Mouse (Mus musculus) 3134 (cell line): ENCODE measurements around the gene Cluap1.

Source experiments
- DNase-seq: peaks from one replicate; pipeline ENCODE4 v3.0.0-alpha.2; 2011; ENCODE audit warnings: low spot score; ENCODE audit not compliant: insufficient read length; ENCODE audit errors: extremely low read depth

Cluap1 gene

DNA sequence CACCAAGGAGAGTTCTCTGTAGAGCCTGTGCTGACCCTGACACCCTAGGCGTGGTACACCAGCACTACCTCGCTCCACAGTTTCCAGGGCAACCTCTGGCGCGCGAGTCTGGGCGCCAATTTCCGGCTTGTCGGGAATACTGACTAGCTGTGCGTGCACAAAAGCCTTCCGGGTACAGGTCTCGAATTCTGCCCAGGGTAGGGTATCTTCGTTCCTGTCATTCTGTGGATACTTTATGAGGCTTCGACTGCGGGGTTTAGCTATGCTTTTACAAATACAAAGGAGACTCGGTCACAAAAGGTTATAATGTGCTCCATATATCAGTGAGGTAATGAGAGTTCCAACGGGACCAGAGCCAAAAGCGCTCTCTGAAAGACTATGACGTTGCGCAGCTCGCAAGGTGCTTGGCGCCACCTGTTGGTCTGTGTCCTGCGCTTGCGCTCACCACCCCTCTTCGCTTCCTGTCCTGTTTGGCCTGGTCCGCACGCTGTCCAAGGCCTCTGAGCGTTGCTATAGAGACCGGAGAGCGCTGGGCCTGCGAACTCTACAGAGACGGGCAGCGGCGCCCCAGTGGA, at the start of gene Cluap1, which contains the start of gene 1700037C18Rik:
TSS of gene Cluap1 (plus strand) at position 265 of the 575 bp plus-strand sequence.
TSS of gene 1700037C18Rik (minus strand) at position 153 of the 575 bp plus-strand sequence.
- peak; percentile 89 for DNase-seq

DNA sequence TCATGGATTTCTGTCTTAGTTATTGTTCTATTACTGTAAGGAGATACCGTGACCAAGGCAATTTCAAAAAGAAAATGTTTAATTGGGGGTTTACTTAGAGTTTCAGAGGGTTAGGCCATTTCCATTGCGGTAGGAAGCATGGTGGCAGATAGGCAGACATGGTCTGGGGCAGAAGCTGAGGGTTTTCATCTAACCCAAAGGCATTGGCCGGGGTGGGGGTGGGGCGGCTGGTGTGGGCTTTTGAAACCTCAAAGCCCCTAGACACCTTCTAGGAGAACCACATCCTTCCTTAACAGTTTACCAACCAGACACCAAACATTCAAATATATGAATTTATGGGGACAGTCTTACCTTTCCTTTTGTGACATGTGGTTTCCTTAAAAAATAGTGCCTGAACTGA, 49.3 kb upstream of the Cluap1 start:
- DNase-seq, result no peak

DNA sequence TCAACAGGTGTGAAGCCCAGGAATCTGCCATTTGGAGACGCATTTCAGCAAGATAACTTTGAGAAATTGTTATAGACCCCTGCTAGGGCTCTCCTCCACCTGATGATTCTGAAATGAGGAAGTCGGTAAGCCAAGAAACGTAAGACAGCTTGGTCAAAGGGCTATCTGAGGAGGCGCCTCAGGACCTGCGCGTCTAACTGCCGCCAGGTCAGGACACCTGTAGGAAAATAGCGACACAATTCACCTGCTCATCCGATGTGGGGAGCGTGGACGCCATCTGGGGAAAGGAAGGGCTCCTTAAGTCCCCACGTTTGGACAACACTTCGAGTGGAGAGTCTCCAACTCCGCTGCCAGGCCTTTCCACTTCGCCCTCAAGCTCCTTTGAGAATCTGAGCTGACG, 36.8 kb upstream of the Cluap1 start:
- DNase-seq, result no peak

DNA sequence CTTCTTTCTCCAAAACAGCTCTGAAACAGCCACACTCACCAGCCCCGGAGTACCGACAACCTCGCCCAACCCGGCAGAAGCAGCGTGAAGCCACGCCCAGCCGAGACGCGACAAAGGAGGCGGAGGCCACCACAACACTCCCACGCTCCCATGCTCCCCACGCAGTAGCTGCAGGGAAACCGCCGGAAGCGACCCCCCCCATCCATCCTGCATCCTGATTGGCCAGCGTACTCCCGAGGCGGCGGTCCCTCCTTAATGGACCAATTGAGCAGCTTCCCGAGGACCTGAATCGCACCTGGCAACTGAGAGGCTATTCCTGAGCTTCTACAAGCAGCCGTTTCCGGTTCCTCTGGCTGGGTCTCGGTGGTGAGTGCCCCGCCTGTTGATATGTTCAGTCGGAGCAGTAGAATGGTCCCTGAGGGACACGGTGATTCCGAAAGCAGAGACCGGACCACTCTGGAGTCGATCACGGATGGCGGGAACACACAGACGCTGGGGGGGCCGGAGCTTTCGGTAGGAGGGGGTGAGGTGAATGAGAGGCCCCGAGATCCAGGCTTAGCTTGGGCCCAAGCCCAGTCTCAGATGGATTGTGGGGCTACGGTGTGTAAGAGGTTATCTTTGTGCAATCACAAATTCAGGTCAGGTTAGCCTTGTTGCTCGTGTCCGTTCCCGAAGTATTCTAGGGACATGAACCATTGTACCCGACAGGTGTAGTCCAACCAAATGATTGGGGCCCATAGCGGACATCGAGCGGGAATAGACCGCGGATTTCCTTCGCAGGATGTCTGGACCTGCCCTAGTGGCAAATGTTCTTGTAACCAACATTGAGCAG, 36.2 kb upstream of the Cluap1 start, which contains the start of gene Naa60:
TSS of gene Naa60 (plus strand) at position 160 of the 832 bp plus-strand sequence.
- peak; percentile 18 for DNase-seq

DNA sequence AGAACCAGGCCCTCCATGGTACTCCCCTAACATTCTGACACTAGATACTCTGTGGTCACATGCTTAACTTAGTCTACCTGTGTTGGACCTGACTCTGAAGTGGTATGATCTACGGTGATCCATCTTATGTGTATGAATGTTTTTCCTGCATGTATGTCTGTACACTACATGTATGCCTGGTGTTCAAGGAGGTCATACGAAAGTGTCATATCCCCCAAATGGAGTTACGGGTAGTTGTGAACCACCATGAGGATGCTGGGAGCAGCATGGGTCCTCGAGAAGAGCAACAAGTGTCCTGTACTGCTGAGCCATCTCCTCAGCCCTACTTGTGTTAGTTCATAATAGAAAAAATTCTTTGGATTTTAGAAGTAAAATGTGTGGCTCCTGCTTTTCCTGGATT, 32.3 kb upstream of the Cluap1 start:
- no peak for DNase-seq

DNA sequence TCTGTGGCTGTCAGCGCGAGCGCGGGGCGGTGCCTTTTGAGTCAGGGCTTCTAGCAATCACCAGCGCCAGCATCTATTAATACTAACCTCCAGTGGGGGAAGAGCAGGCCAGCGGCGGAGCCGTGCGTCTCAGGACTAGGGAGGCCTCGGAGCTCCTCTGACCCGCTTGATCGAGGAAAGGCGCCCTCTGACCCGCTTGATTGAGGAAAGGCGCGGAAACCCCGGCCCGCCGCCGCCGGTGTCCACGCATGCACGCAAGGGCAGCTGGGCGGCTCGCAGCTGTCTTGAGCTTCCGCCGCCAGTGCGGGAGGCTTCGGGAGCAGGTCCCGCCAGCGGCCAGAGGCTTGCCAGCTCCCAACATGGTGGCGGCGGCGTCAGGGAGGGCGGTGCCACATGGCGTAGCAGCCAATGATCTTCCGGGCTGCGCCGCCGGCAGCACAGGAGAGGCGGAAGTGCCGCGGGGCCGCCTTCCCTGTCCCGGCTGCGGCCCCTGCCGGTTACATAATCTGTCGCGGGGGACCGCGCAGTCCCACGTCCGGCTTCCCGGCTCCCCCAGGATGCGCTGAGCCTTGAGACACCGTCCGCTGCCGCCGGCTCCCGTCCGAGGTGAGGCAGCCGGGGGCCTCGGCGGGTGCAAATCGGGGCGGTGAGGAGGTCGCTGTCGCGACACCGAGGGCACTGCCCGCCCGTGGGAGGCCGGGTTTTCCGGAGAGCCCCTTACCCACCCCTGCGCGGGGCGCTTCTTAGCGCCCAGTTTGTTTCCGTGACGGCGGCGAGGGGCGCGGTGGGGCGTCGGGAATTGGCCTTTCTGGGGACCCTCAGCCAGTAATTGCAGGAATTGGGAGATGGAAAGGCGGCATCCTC, 24.2 kb upstream of the Cluap1 start, which contains the start of the genes Zfp597 and Gm20695:
TSS of gene Zfp597 (minus strand) at position 361 of the 864 bp plus-strand sequence.
TSS of gene Gm20695 (plus strand) at position 448 of the 864 bp plus-strand sequence.
- DNase-seq, result peak; percentile 98

DNA sequence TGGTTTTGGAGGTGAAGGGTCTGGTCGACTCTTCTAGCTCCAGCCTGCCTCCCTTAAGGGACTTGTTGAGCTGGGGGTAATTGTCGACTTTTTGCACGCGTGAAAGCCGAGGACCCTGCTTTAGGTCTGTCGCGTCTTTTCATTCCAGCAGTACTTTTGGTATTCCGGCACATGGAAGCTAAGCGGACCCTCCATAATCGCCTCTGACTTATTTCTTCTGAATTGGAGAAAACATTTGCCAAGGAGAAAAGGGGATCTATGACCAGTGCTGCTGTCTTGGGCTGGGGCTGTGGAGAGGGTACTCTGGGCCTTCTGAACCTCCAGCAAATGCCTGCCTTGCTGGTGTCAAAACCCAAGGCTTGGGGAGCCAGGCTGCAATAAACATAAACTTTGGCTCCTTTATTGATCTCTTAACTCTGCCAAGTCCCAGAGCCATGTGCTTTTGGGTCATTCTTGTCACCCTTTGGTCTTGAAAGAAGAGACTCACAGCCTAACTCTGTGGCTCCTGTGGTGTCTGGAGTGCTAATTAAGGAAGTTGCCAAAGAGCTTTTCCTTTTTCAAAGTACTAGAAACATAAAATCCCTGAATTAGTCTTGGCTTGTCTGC, 23.4 kb upstream of the Cluap1 start:
- no peak for DNase-seq

DNA sequence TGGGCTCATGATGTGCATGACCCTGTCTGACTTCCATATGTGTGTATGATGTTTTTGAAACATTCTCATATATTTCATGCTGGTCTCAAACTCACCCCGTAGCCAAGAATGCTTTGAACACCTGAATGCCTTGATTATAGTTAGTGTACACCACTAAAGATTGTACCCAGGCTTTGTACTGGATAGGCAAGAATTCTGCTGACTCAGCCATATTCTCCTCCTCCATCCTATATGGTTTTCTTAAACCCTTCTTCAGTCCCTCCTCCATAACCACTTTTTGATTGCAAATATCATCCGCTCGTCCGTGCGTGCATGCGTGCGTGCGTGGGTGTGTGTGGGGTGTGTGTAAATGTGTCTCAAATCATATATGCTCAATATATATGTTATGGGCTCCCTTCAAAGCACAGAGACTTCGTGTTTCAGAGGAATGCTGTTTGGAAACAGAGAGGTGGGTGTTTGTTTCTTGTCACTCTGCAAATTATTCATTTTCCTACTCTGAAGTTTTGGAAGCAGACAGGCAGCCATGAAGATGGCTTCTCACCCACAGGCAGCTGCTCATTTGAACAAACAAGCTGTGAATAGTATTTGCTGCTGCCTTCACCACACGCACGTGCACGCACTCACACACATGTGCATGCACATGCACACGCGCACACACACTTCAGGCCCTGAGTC, 16.8 kb upstream of the Cluap1 start:
- DNase-seq, result no peak

DNA sequence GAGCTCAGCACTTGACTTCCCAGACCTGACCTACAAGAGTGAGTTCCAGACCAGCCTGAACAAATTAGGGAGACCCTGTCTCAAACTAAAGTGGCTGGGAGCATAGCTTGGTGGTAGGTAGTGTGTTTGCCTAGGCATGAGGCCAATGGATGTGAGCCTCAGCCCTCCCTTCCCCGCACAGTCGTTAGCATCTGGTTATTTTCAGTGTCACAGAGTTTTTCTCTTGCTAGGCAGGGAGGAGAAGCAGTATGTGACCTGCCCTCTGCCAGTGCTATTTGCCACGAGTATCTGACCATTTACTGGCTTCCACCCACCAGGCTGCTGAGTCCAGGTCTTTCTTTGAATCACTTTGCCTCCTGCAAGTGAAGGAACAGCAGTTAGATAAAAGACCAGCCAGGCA, 14.9 kb upstream of the Cluap1 start:
- no peak for DNase-seq

DNA sequence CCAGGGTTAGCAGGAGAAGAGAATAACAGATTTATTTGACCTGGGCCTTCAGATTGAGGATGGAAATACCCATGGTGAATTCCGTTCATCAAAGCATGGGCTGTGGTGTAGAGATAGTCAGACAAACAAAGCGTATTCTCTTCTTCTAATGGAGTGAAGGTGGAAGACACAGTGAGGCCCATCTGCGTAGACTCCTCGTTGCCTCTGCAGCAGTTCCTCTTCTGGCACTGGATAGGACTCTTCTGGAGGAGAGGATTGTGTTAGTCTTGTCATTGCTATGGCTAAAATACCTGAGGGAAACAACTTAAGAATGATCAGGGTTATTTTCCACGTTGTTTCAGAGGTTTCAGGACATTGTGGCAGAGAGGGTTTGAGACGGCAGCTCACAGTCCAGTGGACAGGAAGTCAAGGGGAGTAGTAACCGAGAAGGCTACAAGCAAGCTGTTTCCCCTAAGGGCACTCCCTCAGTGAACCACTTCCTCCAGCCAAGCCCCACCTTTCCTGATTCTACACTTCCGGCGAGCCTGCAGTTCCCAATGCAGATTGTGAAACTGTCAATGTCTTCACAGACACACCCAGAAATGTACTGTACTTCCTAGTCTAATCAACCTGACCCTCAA, 13.3 kb upstream of the Cluap1 start:
- no peak for DNase-seq

DNA sequence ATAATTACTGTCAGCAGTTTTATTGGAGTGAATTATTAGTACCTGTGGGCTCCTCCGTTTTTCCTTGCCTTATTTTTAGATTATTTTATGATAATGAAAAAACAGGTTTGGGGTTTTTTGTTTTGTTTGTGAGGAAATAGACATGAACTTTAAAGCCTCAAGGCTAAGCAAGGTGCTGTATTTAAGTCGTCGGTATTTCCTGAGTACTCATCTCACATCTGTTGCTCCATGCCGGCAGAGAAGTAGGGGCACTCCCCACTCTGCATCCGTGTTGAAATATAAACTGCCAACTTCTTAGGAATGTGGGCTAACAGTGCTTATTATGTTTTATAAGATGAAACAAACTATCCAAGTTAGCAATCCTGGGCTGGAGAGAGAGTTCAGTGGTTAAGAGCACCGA, 12.6 kb upstream of the Cluap1 start:
- no peak for DNase-seq

DNA sequence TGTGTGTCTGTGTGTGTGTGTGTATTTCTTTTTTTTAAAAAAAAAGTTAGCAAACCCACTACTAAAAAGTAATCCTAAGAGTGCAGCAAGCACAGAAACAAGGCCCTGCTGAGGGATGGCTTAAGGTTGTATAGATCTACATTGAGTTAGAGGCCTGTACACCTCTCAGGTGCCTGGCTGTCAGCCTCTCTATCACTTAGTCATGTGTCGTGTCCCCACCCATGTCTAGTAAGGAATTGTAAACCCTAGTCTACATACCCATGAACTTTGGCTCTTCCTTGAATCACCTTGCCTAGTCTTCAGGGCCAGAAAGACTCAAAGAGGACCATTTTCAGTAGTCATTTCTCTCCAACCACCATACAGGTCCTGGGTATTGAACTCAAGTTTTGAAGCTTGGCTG, 12.0 kb upstream of the Cluap1 start:
- no peak for DNase-seq

DNA sequence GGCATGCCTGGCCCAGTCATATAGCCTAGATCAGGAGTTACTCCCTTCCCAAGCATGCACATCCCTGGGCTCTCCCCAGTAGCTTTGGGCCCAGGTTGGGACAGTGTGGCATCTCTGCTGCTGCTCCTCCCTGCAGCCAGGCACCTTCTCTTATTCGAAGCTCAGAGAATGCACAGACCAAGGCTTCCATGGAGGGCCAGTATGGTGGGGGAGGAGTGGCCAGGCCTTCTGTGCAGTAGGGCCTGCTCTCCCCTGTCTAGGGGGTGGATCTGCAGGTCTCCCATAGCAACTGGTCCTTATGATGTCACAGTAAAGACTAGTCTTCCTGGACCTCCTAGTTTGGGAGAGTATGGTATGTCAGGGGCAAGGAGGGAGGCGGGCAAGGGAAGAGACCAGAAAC, 1.1 kb upstream of the Cluap1 start:
- DNase-seq, result no peak

DNA sequence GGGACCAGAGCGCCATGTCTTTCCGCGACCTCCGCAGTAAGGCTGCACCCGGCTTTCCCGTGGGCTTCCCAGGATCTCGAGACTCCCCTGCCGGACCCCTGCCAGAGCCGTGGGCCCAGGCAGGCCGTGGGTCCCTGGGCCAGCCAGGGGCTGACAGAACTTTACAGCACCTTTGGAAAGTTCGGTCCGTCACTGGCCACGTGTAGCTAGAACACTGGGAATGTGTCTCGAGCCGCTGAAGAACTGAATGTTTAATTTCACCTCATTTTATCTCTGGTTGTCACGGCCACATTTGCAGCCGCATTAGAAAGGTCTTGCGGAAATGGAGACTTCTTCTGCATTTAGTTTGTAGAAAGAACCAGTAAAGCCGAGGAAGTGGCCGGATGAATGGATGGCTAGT, 517 bp downstream of the Cluap1 start:
- no peak for DNase-seq

DNA sequence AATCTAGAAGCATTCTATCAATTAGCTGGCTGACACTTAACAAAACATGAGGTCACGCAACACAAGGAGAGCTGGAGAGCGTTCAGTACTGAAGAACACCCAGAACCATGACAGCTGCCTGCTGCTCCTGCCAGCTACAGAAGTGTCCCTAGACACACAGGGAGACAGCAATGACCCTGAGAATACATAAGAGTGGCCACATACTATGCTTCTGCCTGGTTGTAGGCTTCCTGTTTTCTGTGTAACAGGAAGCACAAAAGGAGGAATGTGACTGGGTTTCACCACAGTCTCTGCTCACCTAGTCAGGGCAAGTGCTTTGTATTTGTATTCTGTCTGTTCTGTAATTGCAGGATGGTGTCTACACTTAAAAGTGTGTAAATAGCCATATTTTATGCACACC, 12.2 kb downstream of the Cluap1 start:
- no peak for DNase-seq

DNA sequence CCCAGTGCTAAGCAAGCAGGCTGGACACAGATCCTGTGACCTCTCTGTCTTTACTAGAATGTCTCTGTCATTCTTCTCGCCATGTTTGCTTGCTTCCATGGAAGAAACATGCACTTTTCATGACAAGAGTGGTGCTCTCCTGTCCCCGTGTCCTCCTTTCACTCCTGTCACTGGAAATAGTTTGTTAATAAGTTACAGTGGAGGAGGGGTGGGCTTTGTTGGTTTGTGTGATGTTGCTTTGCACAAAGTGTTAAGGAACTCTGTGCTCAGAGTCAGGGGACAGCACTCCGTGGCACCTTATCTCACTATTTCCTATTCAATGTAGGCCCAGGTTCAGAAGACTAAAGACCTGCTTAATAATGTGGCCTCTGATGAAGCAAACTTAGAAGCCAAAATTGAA, 14.9 kb downstream of the Cluap1 start:
- DNase-seq, result no peak

DNA sequence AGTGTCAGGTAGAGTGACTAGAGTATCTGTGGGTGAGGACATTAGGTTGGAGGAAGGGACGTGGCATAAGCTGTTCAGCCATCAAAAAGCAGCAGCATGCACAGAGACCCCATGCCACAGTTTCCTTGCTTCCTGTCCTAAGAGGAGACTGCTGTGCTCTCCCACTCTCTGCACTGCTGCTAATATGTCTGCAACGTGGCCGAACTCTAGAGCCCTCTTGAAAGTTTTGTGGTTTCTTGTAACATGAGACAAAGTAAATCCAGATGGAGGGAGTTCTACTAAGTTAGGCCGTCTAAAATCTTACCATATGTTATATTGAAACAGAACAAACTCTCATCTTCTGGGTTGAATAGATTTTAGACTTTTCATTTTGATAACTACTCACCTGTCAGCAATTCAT, 15.4 kb downstream of the Cluap1 start:
- DNase-seq, result no peak

DNA sequence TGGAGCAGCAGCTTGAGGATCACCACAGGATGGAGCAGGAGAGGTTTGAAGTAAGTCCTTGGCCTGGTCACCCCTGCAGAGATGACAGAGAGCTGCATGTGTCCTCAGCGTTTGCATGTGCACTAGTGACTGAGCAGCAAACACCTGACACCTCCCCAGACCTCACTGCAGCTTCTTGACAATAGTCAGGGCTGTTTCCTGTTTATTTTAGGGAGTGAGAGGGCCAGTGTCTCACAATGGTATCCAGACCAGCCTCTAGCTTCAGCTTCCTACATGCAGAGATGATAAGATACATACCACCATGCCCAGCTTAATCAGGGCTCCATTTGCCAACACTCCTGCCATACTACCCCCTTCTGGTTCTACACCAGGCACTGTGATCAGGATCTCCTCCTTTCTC, 20.0 kb downstream of the Cluap1 start:
- no peak for DNase-seq

DNA sequence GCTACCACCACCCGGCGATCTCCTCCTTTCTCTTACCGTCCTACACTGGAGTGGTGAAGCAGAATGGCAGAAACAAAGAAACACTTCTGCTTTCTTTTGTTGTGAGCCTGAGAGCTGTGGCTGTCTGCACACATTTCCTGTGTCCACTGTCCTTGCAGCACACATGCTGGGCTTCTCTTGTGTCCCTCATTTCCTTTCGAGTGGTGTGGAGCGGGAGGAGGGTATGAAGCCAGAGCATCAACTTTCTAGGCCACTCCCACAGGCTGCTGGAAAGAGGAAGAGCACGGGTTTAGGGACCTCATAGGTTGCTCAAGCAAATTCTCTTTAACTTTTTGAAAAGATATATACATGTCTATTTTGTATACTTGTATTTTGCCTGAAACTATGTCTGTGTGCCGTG, 20.6 kb downstream of the Cluap1 start:
- no peak for DNase-seq

DNA sequence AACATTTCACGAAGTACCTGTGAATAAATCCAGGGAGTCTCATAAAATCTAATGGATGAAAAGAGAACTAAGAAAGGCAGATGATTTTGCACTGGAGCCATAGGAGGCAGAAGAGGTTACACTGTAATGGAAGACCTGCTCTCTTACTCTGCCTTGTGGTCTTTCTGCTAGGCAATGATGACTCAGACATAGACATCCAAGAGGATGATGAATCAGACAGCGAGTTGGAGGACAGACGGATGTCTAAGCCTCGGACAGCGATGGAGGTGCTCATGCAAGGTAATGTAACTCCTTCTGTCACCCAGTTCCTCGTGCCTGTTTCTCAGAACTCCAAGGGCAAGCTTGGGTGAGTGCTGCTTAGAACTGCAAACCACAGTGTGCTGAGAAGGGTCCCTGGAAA, 24.9 kb downstream of the Cluap1 start:
- DNase-seq, result peak; percentile 42
